Mouse (Mus musculus) macrophage (primary cell): Measurements from ENCODE around the gene Gm16181. TPM values are rescaled to one million over a fixed set of nuclear protein-coding genes. Genes with fewer than 3 reads are reported as not detected.

Experiments used
- H3K27ac ChIP-seq: fragments of 350-480 bp; formaldehyde crosslinking; 2 replicates; pipeline ENCODE4 v1.9.0; 2021
- H3K36me3 ChIP-seq: fragments of 350-480 bp; formaldehyde crosslinking; 2 replicates; pipeline ENCODE4 v1.9.0; 2021; ENCODE audit errors: inconsistent target
- H3K4me3 ChIP-seq: fragments of 350-480 bp; formaldehyde crosslinking; 2 replicates; pipeline ENCODE4 v1.9.0; 2021; ENCODE audit errors: inconsistent target
- H3K79me2 ChIP-seq: fragments of 350-480 bp; formaldehyde crosslinking; 2 replicates; pipeline ENCODE4 v1.9.0; 2021; ENCODE audit errors: inconsistent target
- WGBS: methylation state at CpG from one replicate; pipeline ENCODE4 v1.1.7; 2026; ENCODE audit warnings: inconsistent platforms; ENCODE audit not compliant: missing documents; 5-methylcytosine and 5-hydroxymethylcytosine counted together
- polyA plus RNA-seq: library from polyadenylated mRNA; stranded (reverse); fragments of 250-400 nt; gene quantifications from 3 replicates; pipeline ENCODE4 v1.2.4, GENCODE M21; 2018; ENCODE audit warnings: inconsistent platforms

Gene Gm16181
- polyA plus RNA-seq, 1 experiment from 2014 or later, result not detected

- Histone ChIP-seq H3K79me2 (peaks cover 31% of the 10 kb centered on the region), H3K27ac (peak overlapping the region; percentile 99), H3K4me3 (peak overlapping the region; percentile 92; the same call in 1 of the 2 replicates), H3K36me3 (peaks cover 7% of the 10 kb centered on the region; the same call in 1 of the 2 replicates)
- WGBS, result 87% methylated on average over 4 of the region's 4 CpGs
Observed at GRCm38 (mm10) chr17:35202442-35202841, 18.2 kb upstream of the Gm16181 start.

DNA sequence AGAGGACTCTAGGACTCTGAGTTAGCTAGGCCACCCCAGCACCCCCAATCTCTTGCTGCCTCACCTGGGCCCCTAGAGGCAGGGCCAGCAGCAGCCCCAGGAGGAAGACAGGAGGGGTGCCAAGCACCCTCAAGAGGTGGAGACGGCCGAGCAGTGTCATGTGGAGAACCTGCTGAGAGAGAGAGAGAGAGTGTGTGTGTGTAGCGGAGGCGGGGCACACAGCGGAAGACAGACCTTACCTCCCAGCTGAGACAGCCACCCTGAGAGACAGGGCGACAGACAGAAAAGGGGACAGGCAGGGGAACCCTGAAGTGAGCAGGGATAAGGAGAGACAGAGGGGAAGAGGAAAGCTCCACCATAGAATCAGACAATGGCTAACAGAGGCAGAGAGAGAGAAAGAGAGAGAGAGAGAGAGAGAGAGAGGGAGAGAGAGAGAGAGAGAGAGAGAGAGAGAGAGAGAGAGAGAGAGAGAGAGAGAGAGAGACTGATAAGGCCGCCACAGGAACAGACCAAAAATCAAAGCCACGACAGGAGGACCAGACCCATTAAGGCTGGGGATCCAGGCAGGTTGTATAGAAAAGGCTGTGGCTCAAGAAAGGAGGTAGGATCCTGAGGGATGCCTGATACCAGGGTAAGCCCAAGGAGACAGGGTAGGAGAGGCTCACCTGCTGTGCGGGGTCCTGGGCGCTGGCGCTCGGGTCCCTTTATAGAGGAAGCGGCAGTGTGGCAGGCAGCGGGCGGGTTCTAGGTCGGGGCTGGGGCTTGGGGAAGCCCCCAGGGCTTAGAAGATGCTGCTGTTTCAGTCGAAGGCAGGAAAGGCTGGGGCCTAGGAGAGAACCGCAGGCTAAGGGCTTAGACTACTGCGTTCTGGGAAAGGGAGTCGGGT is 15.9 kb upstream of the Gm16181 start, which contains the start of gene Lta:
Lta (minus strand) TSS at position 858 of the 886 bp plus-strand sequence.
- WGBS, result 87% methylated on average over 17 of the region's 20 CpGs
- H3K27ac ChIP-seq, result no peak within 1 kb of the TSS
- peaks cover under 1% of the 10 kb centered on the region; the same call in 1 of the 2 replicates for H3K36me3 ChIP-seq
- peaks cover 18% of the 10 kb centered on the region for H3K79me2 ChIP-seq
- H3K4me3 ChIP-seq, result no peak within 1 kb of the TSS

DNA sequence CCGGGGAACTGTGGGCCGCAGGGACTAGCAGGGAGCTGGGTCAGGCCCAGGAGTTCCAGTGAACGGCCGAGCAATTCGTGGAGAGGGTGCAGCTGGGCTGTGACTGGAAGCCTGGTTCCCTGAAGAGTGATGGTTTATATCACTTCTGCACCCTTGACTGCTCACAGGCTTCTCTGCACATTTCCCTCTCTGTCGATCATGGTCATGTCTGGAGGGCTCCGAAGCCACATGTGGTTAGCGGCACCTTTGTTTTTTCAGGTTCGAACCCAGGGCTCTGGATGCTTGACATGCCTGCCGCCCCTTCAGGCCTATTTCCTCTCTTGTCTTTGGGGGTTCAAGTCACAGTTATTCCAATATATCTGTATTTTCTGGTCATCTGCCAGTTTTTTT is 15.3 kb upstream of the Gm16181 start:
- Histone ChIP-seq H3K4me3 (no peak overlapping the region), H3K36me3 (no peaks in the 10 kb centered on the region), H3K79me2 (peaks cover 12% of the 10 kb centered on the region), H3K27ac (no peak overlapping the region)
- 87% methylated on average over 10 of the region's 10 CpGs for WGBS

GRCm38 (mm10) chr17:35209785-35210535 is 10.7 kb upstream of the Gm16181 start:
- H3K36me3 ChIP-seq, result no peaks in the 10 kb centered on the region
- peak overlapping the region; percentile 5; the same call in 1 of the 2 replicates for H3K4me3 ChIP-seq
- H3K79me2 ChIP-seq, result no peaks in the 10 kb centered on the region
- H3K27ac ChIP-seq, result peak overlapping the region; percentile 93
- WGBS, result 7% methylated on average over 12 of the region's 12 CpGs

GRCm38 (mm10) chr17:35210593-35210992 is 10.0 kb upstream of the Gm16181 start:
- Histone ChIP-seq H3K79me2 (no peaks in the 10 kb centered on the region), H3K4me3 (no peak overlapping the region), H3K36me3 (no peaks in the 10 kb centered on the region), H3K27ac (peak overlapping the region; percentile 93)
- WGBS, result 63% methylated on average over 3 of the region's 3 CpGs

- 99% methylated on average over 5 of the region's 5 CpGs for WGBS
- Histone ChIP-seq H3K27ac (no peak overlapping the region), H3K36me3 (no peaks in the 10 kb centered on the region), H3K4me3 (no peak overlapping the region), H3K79me2 (no peaks in the 10 kb centered on the region)
Observed at GRCm38 (mm10) chr17:35213071-35213470, 7.6 kb upstream of the Gm16181 start.

GRCm38 (mm10) chr17:35218516-35219193 is 2.0 kb upstream of the Gm16181 start:
- peaks cover 29% of the 10 kb centered on the region; the same call in 1 of the 2 replicates for H3K79me2 ChIP-seq
- H3K4me3 ChIP-seq, result peak overlapping the region; percentile 14
- H3K36me3 ChIP-seq, result no peaks in the 10 kb centered on the region
- 4% methylated on average over 18 of the region's 18 CpGs for WGBS
- H3K27ac ChIP-seq, result peak overlapping the region; percentile 94

- Histone ChIP-seq H3K79me2 (peaks cover 38% of the 10 kb centered on the region), H3K36me3 (no peaks in the 10 kb centered on the region), H3K27ac (peak overlapping the region; percentile 94), H3K4me3 (no peak overlapping the region)
- WGBS, result 0% methylated on average over 6 of the region's 6 CpGs
Observed at GRCm38 (mm10) chr17:35219601-35220041, 1.0 kb upstream of the Gm16181 start.

DNA sequence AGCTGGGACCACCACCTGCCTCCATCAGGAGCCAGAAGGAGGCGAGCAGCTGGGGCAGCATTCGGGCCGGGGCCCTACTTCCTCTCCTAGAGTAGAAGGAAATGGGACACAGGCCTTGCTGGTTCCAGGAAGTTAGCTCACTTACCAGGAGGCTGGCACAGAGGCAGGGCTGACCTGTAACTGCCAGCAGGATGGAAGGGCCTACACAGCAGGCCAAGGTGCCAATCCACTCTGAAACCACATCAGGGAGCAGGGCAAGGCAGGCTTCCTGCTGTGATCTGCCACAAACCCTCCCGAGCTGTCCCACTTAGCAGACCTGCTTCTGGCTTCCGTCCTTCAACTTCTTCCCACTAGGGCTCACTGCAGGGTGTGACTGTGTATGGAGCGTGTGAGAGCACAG is 1.7 kb downstream of the Gm16181 start:
- 26% methylated on average over 6 of the region's 6 CpGs for WGBS
- H3K27ac ChIP-seq, result peak overlapping the region; percentile 68
- H3K79me2 ChIP-seq, result peaks cover 65% of the 10 kb centered on the region
- H3K36me3 ChIP-seq, result 0 out of 2 replicates have a peak, but pooled peaks cover 1% of the 10 kb centered on the region
- H3K4me3 ChIP-seq, result no peak overlapping the region

DNA sequence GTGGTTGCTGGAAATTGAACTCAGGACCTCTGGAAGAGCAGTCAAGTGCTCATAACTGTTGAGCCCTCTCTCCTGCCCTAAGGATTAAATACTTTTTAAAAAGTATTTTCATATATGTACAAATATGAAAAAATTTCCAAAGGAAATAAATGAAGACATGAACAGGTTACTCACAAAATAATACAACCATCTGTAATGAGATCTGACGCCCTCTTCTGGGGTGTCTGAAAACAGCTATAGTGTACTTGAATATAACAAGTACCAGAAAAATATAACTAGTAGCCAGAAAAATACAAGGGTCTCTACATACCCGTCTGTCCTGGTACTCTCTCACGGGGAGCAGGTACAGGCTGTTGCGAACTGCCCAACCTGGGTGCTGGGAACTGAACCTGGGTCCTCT is 4.0 kb downstream of the Gm16181 start:
- Histone ChIP-seq H3K4me3 (no peak overlapping the region), H3K79me2 (peaks cover 88% of the 10 kb centered on the region), H3K27ac (no peak overlapping the region), H3K36me3 (peaks cover 25% of the 10 kb centered on the region)
- 97% methylated on average over 4 of the region's 4 CpGs for WGBS

GRCm38 (mm10) chr17:35225456-35225855 is 4.8 kb downstream of the Gm16181 start:
- Histone ChIP-seq H3K4me3 (no peak overlapping the region), H3K27ac (no peak overlapping the region), H3K79me2 (peaks cover 97% of the 10 kb centered on the region), H3K36me3 (peaks cover 30% of the 10 kb centered on the region)
- 88% methylated on average over 5 of the region's 5 CpGs for WGBS

GRCm38 (mm10) chr17:35226561-35227046 is 6.0 kb downstream of the Gm16181 start:
- 81% methylated on average over 14 of the region's 14 CpGs for WGBS
- Histone ChIP-seq H3K79me2 (peaks cover 99% of the 10 kb centered on the region), H3K36me3 (peaks cover 30% of the 10 kb centered on the region), H3K4me3 (no peak overlapping the region), H3K27ac (no peak overlapping the region)

DNA sequence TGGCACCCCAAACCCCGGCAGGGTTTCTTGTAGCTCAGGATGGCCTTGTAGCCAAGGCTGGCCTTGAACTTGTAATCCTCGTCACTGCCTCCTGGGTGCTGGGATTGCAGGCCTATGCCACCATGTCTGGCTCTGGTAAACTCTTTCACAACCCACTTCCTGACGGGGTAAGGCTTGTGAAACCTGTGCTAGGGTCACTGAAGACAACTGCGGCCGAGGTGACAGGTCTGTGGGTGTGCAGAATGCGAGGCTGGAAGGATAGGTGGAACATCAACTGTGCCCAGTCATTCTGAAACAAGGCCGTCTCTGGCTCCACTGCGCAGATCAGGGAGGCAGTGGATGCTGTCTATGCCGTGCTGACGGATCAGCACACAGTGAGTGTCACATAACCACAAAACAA is 10.4 kb downstream of the Gm16181 start:
- Histone ChIP-seq H3K36me3 (peaks cover 30% of the 10 kb centered on the region), H3K4me3 (no peak overlapping the region), H3K27ac (0 out of 2 replicates have a peak overlapping the region, but pooled peaks have one; percentile 5)

GRCm38 (mm10) chr17:35232043-35232442 is 11.4 kb downstream of the Gm16181 start:
- H3K4me3 ChIP-seq, result 0 out of 2 replicates have a peak overlapping the region, but pooled peaks have one; percentile 55
- peaks cover 30% of the 10 kb centered on the region for H3K36me3 ChIP-seq
- H3K27ac ChIP-seq, result peak overlapping the region; percentile 91
- peaks cover 61% of the 10 kb centered on the region for H3K79me2 ChIP-seq
- 6% methylated on average over 12 of the region's 12 CpGs for WGBS

More for the DNA sequence above, 10.4 kb downstream of the Gm16181 start:
- WGBS, result 49% methylated on average over 10 of the region's 10 CpGs
- H3K79me2 ChIP-seq, result peaks cover 72% of the 10 kb centered on the region
